Mouse (Mus musculus) lung, adult 2 months (tissue): ENCODE data around the gene Mcpt8.
"Not testable (repeated sequence)": the region's sequence is repeated elsewhere in the genome, so short reads cannot be mapped to it uniquely, and the experiment has no call there.

Source experiments
- CTCF ChIP-seq: fragments of 200-500 bp; IDR thresholded peaks from 2 replicates; pipeline ENCODE4 v1.5.1; 2011; ENCODE audit warnings: mild to moderate bottlenecking, low read length, control low read depth; ENCODE audit not compliant: insufficient read depth
- POLR2A ChIP-seq: fragments of 200-500 bp; IDR thresholded peaks from 2 replicates; pipeline ENCODE4 v1.6.1; 2011; ENCODE audit warnings: low read depth, mild to moderate bottlenecking, control low read depth, low read length, borderline replicate concordance; ENCODE audit errors: extremely low read depth

- not testable (repeated sequence) for TF ChIP-seq CTCF, POLR2A
These were observed 30.6 kb upstream of the Mcpt8 start for GRCm38 (mm10) chr14:56115531-56116310.
